Mouse (Mus musculus) lung, postnatal 10 days (tissue): ENCODE data around the gene Tef.

Experiments used
- DNase-seq: peaks from one replicate; pipeline ENCODE4 v3.0.0; 2021

The Tef gene

GRCm38 (mm10) chr15:81800391-81800790, 1.8 kb upstream of the Tef start:
- no peak for DNase-seq

GRCm38 (mm10) chr15:81802941-81803351, 725 bp downstream of the Tef start:
- no peak for DNase-seq

GRCm38 (mm10) chr15:81803425-81803951, 1.3 kb downstream of the Tef start:
- DNase-seq = peak; percentile 18

- DNase-seq = no peak
These were observed 2.0 kb downstream of the Tef start for GRCm38 (mm10) chr15:81804172-81804571.

- peak; percentile 10 for DNase-seq
These were observed 2.7 kb downstream of the Tef start for GRCm38 (mm10) chr15:81804883-81805282.

GRCm38 (mm10) chr15:81805624-81806023, 3.4 kb downstream of the Tef start:
- peak; percentile 72 for DNase-seq

- DNase-seq = peak; percentile 70
These were observed 4.6 kb downstream of the Tef start for GRCm38 (mm10) chr15:81806621-81807404.

GRCm38 (mm10) chr15:81808799-81809198, 6.6 kb downstream of the Tef start:
- DNase-seq = peak; percentile 35

GRCm38 (mm10) chr15:81809550-81809949, 7.3 kb downstream of the Tef start:
- DNase-seq = no peak

- peak; percentile 99 for DNase-seq
These were observed 7.9 kb downstream of the Tef start for GRCm38 (mm10) chr15:81810150-81810549.

- peak; percentile 98 for DNase-seq
These were observed 8.7 kb downstream of the Tef start for GRCm38 (mm10) chr15:81810671-81811598.

- DNase-seq = no peak
These were observed 9.4 kb downstream of the Tef start for GRCm38 (mm10) chr15:81811599-81811996.

- DNase-seq = no peak
These were observed 10.1 kb downstream of the Tef start for GRCm38 (mm10) chr15:81812287-81812686.

- DNase-seq = no peak
These were observed 10.7 kb downstream of the Tef start for GRCm38 (mm10) chr15:81812696-81813631.

- DNase-seq = no peak
These were observed 11.9 kb downstream of the Tef start for GRCm38 (mm10) chr15:81813986-81814705.

GRCm38 (mm10) chr15:81814716-81815370, 12.6 kb downstream of the Tef start:
- no peak for DNase-seq

GRCm38 (mm10) chr15:81818404-81818803, 16.2 kb downstream of the Tef start:
- no peak for DNase-seq

GRCm38 (mm10) chr15:81822631-81823030, 20.4 kb downstream of the Tef start:
- DNase-seq = no peak

GRCm38 (mm10) chr15:81824832-81825231, 22.6 kb downstream of the Tef start:
- no peak for DNase-seq

- no peak for DNase-seq
These were observed 26.4 kb downstream of the Tef start for GRCm38 (mm10) chr15:81828426-81829207.
